Mouse (Mus musculus) hindbrain, embryonic 12.5 days (tissue): ENCODE data around the gene Zcchc4. TPM values are rescaled to one million over a fixed set of nuclear protein-coding genes. Genes with fewer than 3 reads are reported as not detected.

Experiments used
- ATAC-seq: fragments of 200-750 bp; cut with Nextera tagmentation; 2 replicates; pipeline ENCODE4 v1.8.0; 2017; ENCODE audit warnings: moderate TSS enrichment; ENCODE audit not compliant: low FRiP score
- H3K27ac ChIP-seq: fragments of 300-500 bp; sonication (generic); 2 replicates; pipeline ENCODE4 v1.5.1; 2016; ENCODE audit warnings: mild to moderate bottlenecking
- H3K27me3 ChIP-seq: fragments of 300-500 bp; sonication (generic); 2 replicates; pipeline ENCODE4 v1.6.1; 2016; ENCODE audit warnings: mild to moderate bottlenecking
- H3K36me3 ChIP-seq: fragments of 300-500 bp; sonication (generic); 2 replicates; pipeline ENCODE4 v1.6.1; 2016; ENCODE audit warnings: mild to moderate bottlenecking
- H3K4me1 ChIP-seq: fragments of 300-500 bp; sonication (generic); 2 replicates; pipeline ENCODE4 v1.6.1; 2016
- H3K4me2 ChIP-seq: fragments of 300-500 bp; sonication (generic); replicated peaks from 2 replicates; pipeline ENCODE4 v1.6.1; 2016; ENCODE audit warnings: mild to moderate bottlenecking
- H3K4me3 ChIP-seq: fragments of 300-500 bp; sonication (generic); 2 replicates; pipeline ENCODE4 v1.5.1; 2016; ENCODE audit warnings: mild to moderate bottlenecking
- H3K9ac ChIP-seq: fragments of 300-500 bp; sonication (generic); 2 replicates; pipeline ENCODE4 v1.6.1; 2016; ENCODE audit warnings: mild to moderate bottlenecking, moderate library complexity
- H3K9me3 ChIP-seq: fragments of 300-500 bp; sonication (generic); replicated peaks from 2 replicates; pipeline ENCODE4 v1.6.1; 2016; ENCODE audit warnings: mild to moderate bottlenecking
- WGBS: fragments of 180-500 bp; shearing (Covaris S2); methylation state at CpG from one replicate; pipeline ENCODE4 v1.1.7; 2016; 5-methylcytosine and 5-hydroxymethylcytosine counted together
- polyA plus RNA-seq: library from polyadenylated mRNA; unstranded; fragments of >200 nt; fragmentation: Nextera tagmentation; extraction: Ambion mirVana; gene quantifications from 2 replicates; pipeline ENCODE4 v1.2.1, GENCODE M21; 2016

The Zcchc4 gene
- polyA plus RNA-seq, 1 experiment from 2014 or later: 17.6 TPM

DNA sequence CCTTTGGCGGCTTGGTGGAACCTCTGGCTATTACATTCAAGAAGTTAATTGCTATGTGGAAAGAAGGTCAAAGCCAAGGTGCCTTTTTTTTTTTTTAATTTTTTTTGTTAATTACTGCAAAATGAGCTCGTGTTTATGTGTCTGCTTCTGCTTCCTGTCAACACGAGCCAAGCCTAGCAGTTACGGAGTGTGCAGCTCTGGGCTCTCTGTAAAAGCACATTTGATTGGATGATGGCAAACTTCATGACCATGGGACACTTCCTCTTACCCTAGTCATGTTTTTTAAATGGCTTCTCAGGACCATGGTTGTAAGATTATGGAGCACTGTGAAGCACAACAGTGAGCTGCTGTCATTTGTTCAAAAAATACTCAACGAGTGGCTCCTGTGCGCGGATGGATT is 31.8 kb downstream of the Zcchc4 start:
- H3K9me3 ChIP-seq: no peaks in the 10 kb centered on the region
- ATAC-seq: no peak
- H3K27ac ChIP-seq: no peak overlapping the region
- no peak overlapping the region for H3K9ac ChIP-seq
- H3K4me1 ChIP-seq: no peaks in the 10 kb centered on the region
- no peak overlapping the region for H3K4me3 ChIP-seq
- H3K27me3 ChIP-seq: no peaks in the 10 kb centered on the region
- H3K36me3 ChIP-seq: peaks cover 33% of the 10 kb centered on the region; the same call in 1 of the 2 replicates
- WGBS: 93% methylated on average over 7 of the region's 7 CpGs
- no peak overlapping the region for H3K4me2 ChIP-seq

DNA sequence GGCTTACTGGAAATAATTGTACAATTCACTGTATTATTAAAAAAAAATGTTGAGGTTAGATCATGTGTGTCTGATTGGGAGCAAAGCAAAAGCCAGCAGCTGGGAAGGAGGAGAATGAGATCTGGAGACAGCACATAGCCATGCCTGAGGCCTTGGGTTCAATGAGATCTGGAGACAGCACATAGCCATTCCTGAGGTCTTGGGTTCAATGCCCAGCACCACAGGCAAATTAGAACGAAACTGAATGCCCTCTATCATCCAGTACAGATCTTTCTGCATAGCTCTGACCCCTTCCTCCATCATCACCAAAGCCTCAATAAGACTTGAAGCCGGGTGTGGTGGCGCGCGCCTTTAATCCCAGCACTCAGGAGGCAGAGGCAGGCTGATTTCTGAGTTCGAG is 35.2 kb downstream of the Zcchc4 start:
- Histone ChIP-seq H3K4me3 (no peak overlapping the region), H3K27ac (no peak overlapping the region), H3K27me3 (no peaks in the 10 kb centered on the region), H3K9ac (no peak overlapping the region), H3K4me1 (no peaks in the 10 kb centered on the region), H3K4me2 (no peak overlapping the region), H3K9me3 (no peaks in the 10 kb centered on the region), H3K36me3 (peaks cover 30% of the 10 kb centered on the region; the same call in 1 of the 2 replicates)
- whole genome bisulfite sequencing: 95% methylated on average over 6 of the region's 6 CpGs
- ATAC-seq: no peak

DNA sequence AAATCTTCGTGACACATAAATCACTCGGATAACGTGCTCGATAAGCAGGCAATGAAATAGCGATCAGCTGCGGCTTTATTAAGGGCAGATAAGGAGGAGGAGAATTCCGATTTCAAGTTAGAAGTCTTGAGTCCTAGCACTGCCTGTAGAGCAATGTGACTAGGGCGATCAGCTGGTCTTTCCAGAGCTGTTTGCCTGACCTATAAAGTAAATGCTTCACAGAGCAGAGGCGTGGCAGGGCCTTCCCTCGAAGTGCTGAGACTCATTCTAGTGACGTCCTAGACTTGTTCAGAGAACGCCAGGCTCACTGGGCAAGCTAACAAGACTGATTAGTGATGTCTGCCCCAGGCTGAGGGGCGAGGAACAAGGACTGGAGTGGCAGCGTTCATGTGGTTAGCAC is 35.8 kb downstream of the Zcchc4 start:
- Histone ChIP-seq H3K9ac (no peak overlapping the region), H3K4me2 (no peak overlapping the region), H3K4me1 (no peaks in the 10 kb centered on the region), H3K27ac (no peak overlapping the region), H3K27me3 (no peaks in the 10 kb centered on the region), H3K36me3 (peaks cover 30% of the 10 kb centered on the region; the same call in 1 of the 2 replicates), H3K9me3 (no peaks in the 10 kb centered on the region), H3K4me3 (no peak overlapping the region)
- WGBS: 94% methylated on average over 14 of the region's 14 CpGs
- no peak for ATAC-seq

DNA sequence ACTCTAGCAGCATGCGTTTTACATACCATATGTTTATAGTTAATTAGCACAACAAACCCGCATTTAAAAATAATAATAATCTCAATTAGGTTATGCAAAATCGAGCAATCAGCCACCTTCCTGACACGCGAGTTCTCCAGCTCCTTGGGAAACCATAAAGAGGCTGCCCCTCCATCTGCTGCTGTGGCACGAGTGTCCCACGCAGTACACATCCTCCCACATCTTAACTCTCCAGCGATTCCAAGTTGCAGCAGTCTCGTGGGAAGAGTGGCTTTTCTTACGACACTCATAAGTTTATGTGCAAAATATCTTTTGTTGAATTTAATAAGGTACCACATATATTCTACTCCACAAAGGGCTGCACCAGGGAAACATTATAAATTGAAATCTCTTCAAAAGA is 37.2 kb downstream of the Zcchc4 start:
- Histone ChIP-seq H3K4me3 (no peak overlapping the region), H3K27ac (no peak overlapping the region), H3K9ac (no peak overlapping the region), H3K4me2 (no peak overlapping the region), H3K27me3 (no peaks in the 10 kb centered on the region), H3K36me3 (peaks cover 29% of the 10 kb centered on the region; the same call in 1 of the 2 replicates), H3K9me3 (no peaks in the 10 kb centered on the region), H3K4me1 (no peaks in the 10 kb centered on the region)
- ATAC-seq: no peak
- WGBS: 93% methylated on average over 10 of the region's 10 CpGs

DNA sequence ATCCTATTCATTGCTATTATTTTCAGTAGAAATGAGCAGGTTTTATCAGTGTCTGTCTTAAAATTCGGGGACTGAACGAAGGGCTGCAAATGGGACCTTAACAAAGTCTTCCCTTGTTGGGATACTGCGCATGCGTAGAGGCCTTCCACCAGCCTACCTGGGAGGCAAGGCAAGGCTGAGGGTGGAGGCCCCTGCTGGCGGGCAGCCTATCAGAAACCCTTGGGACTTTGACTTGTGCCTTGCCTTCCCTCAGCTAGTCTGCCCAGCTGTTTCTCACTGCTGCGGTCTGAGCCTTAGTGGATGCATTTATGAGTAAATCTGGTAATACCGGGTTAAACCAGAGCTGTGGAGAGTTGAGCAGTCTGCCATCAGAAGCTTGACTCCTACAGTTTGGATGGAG is 38.1 kb downstream of the Zcchc4 start:
- no peaks in the 10 kb centered on the region for H3K4me1 ChIP-seq

DNA sequence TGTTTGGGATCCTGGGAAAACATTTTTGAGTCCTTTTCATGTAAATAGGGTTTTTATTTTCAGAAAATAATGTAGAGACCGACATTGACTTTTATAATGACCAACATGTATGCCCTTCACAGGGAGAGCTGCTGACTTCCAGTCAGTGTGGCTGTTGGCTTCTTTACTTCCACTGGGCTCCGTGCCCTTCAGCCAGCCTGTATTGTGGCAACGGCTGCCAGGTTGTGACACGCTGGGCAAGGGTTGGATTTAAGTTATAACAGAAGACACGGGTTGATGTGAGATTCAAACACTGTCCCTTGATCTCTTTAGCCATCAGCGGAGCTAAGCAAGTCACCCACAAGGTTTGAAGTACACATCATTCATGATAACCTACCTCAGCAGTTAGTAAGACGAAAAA is 43.5 kb downstream of the Zcchc4 start:
- no peak overlapping the region for H3K27ac ChIP-seq
- H3K4me2 ChIP-seq: no peak overlapping the region
- 91% methylated on average over 7 of the region's 7 CpGs for WGBS
- ATAC-seq: no peak
- no peak overlapping the region for H3K4me3 ChIP-seq
- no peaks in the 10 kb centered on the region for H3K27me3 ChIP-seq
- H3K9me3 ChIP-seq: no peaks in the 10 kb centered on the region
- peaks cover 11% of the 10 kb centered on the region; the same call in 1 of the 2 replicates for H3K36me3 ChIP-seq
- no peak overlapping the region for H3K9ac ChIP-seq
- no peaks in the 10 kb centered on the region for H3K4me1 ChIP-seq

More for the DNA sequence above, 38.1 kb downstream of the Zcchc4 start:
- Histone ChIP-seq H3K27ac (no peak overlapping the region), H3K9me3 (no peaks in the 10 kb centered on the region), H3K27me3 (no peaks in the 10 kb centered on the region), H3K9ac (no peak overlapping the region), H3K36me3 (peaks cover 22% of the 10 kb centered on the region; the same call in 1 of the 2 replicates), H3K4me3 (no peak overlapping the region), H3K4me2 (no peak overlapping the region)
- ATAC-seq: no peak
- 93% methylated on average over 7 of the region's 7 CpGs for WGBS

DNA sequence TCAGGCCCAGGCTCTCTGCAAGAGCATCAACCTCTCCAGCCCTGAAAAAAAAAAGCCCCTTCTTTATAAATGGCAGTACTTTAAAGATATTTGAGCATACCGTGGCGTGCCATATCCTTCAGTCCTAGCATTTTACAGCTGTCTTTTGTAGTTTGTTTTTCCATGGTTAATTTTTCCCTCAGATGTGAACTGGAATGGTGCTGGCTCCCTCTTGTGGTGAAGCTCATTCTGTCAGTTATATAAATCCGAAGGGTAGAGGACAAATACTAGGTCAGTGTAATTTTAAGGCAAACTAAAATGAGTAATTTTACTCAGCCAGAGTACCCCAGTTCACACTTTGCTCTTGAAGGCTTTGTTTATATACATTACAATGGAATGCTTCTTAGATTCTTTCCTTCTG is 46.5 kb downstream of the Zcchc4 start:
- ATAC-seq: no peak
- no peak overlapping the region for H3K4me3 ChIP-seq
- peaks cover 6% of the 10 kb centered on the region; the same call in 1 of the 2 replicates for H3K36me3 ChIP-seq
- no peak overlapping the region for H3K9ac ChIP-seq
- H3K27me3 ChIP-seq: no peaks in the 10 kb centered on the region
- no peaks in the 10 kb centered on the region for H3K9me3 ChIP-seq
- no peak overlapping the region for H3K27ac ChIP-seq
- no peaks in the 10 kb centered on the region for H3K4me1 ChIP-seq
- 48% methylated on average over 3 of the region's 3 CpGs for WGBS
- H3K4me2 ChIP-seq: no peak overlapping the region

DNA sequence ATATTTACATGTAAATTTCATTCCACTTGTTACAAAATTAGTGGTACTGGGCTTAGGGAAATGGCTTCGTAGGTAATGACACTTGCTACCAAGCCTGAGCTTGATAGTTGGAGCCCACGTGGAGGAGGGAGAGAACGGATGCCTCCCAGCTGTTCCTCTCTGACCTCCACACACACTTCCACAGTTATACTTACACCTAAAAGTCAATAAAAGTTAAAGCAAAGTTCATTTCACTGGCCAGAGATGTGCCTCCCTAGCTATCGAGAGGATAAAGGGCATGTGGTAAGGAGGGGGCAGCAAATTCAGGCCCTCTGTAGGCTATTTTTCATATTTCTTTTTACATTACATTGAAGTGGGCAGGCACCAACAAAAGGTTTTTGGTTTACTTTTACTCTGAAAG is 52.7 kb downstream of the Zcchc4 start:
- H3K9ac ChIP-seq: no peak overlapping the region
- ATAC-seq: no peak
- H3K9me3 ChIP-seq: no peaks in the 10 kb centered on the region
- WGBS: 94% methylated on average over 4 of the region's 4 CpGs
- no peak overlapping the region for H3K4me3 ChIP-seq
- no peaks in the 10 kb centered on the region for H3K27me3 ChIP-seq
- H3K36me3 ChIP-seq: 0 out of 2 replicates have a peak, but pooled peaks cover 2% of the 10 kb centered on the region
- no peak overlapping the region for H3K4me2 ChIP-seq
- no peak overlapping the region for H3K27ac ChIP-seq
- H3K4me1 ChIP-seq: no peaks in the 10 kb centered on the region

DNA sequence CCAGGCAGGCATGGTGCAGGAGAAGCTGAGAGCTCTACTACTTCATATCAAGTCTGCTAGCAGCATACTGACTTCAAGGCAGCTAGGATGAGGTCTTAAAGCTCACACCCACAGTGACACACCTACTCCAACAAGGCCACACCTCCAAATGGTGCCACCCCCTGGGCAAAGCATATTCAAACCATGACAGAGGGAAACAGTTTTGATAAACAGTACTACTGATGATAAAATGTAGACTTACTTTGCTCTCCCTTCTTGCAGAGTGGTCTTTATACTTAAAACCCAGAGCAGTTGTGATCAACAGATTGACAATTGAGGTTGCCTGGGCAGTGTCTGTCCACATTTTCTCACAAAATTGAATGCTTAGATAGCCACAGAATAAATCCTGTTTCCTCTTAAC is 57.8 kb downstream of the Zcchc4 start:
- H3K4me3 ChIP-seq: peak overlapping the region; percentile 75
- no peaks in the 10 kb centered on the region for H3K9me3 ChIP-seq
- peaks cover 17% of the 10 kb centered on the region for H3K4me1 ChIP-seq
- peak overlapping the region; percentile 88 for H3K4me2 ChIP-seq
- no peaks in the 10 kb centered on the region for H3K27me3 ChIP-seq
- H3K9ac ChIP-seq: no peak overlapping the region; the same call in 1 of the 2 replicates
- H3K27ac ChIP-seq: peak overlapping the region; percentile 85
- peaks cover 11% of the 10 kb centered on the region; the same call in 1 of the 2 replicates for H3K36me3 ChIP-seq
- no peak for ATAC-seq

DNA sequence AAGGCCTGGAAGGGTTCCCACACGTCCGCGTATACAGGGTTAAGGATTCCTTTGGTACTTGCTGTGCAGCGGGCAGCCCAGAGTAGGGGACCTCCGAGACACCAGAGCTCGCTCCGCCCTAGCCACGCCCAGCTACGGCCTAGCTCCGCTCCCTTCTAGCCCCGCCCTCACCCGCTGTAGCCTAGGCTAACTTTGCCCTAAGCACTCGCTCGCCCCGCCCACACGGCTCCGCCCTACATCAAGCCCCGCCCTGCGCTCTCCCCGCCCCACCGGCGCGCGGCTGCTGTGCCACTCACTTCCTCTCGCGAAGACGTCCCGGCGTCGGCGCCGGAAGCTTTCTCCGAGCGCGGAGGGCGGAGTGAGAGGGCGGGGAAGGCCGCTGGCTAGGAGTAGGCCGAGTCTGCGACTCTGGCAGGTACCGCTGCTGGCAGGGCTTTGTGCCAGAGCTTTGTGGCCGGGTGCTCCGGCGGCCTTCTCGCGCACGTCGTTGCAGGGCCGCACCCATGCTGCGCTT is 58.6 kb downstream of the Zcchc4 start, which contains the start of gene Anapc4:
TSS of gene Anapc4 (plus strand) at position 252 of the 514 bp plus-strand sequence.
- H3K4me2 ChIP-seq: peak within 1 kb of the TSS; percentile 88
- under 1% methylated on average over 50 of the region's 50 CpGs for WGBS

DNA sequence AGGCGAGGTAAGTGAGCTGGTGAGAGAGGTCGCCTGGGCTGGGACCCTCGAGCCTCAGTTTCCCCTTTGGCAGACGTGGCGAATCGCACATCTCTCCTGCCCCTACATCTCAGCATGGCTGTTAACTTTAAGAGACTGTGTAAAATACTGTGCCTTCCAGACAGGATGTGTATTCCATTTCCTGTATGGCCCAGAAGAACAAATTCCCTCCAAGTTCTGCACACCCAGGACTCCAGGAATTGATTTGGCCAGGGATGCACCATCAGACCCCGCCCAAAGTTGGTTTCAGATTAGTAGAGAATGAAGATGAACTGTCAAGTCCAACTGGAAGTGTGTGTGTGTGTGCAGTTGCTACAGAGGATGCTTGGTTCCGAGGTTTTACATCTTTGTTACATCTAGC is 59.2 kb downstream of the Zcchc4 start:
- Histone ChIP-seq H3K9me3 (no peaks in the 10 kb centered on the region), H3K36me3 (peaks cover 19% of the 10 kb centered on the region), H3K4me1 (peaks cover 17% of the 10 kb centered on the region), H3K27ac (peak overlapping the region; percentile 85), H3K9ac (peak overlapping the region; percentile 87), H3K4me2 (peak overlapping the region; percentile 88), H3K4me3 (peak overlapping the region; percentile 75), H3K27me3 (no peaks in the 10 kb centered on the region)
- no peak for ATAC-seq
- 11% methylated on average over 8 of the region's 8 CpGs for WGBS

More for the DNA sequence above, 58.6 kb downstream of the Zcchc4 start, which contains the start of gene Anapc4:
- ATAC-seq: peak; percentile 99
- no peaks in the 10 kb centered on the region for H3K27me3 ChIP-seq
- peak within 1 kb of the TSS; percentile 87 for H3K9ac ChIP-seq
- peaks cover 17% of the 10 kb centered on the region for H3K4me1 ChIP-seq
- H3K9me3 ChIP-seq: no peaks in the 10 kb centered on the region
- H3K27ac ChIP-seq: peak within 1 kb of the TSS; percentile 85
- H3K36me3 ChIP-seq: peaks cover 17% of the 10 kb centered on the region; the same call in 1 of the 2 replicates
- peak within 1 kb of the TSS; percentile 75 for H3K4me3 ChIP-seq

DNA sequence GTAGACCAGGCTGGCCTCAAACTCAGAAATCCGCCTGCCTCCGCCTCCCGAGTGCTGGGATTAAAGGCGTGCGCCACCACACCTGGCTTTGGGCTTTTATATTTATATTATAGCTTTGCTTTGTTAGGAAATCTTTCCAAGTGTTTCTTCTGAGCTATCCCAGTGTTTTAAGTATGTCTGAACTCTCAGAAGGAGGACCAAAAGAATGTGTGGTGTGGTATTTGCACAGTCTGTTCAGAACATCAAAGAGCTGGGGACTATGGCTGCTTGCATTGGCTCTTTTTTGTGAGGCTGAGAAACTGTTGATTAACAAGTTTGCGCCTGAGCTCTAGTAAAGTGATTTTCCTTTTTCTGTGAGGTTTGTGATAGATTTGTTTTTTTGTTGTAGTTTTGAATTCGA is 69.1 kb downstream of the Zcchc4 start:
- Histone ChIP-seq H3K36me3 (peaks cover 74% of the 10 kb centered on the region), H3K27me3 (no peaks in the 10 kb centered on the region), H3K4me1 (no peaks in the 10 kb centered on the region), H3K4me3 (no peak overlapping the region), H3K27ac (no peak overlapping the region), H3K9me3 (no peaks in the 10 kb centered on the region), H3K4me2 (no peak overlapping the region), H3K9ac (no peak overlapping the region)
- no peak for ATAC-seq
- WGBS: 97% methylated on average over 7 of the region's 7 CpGs

DNA sequence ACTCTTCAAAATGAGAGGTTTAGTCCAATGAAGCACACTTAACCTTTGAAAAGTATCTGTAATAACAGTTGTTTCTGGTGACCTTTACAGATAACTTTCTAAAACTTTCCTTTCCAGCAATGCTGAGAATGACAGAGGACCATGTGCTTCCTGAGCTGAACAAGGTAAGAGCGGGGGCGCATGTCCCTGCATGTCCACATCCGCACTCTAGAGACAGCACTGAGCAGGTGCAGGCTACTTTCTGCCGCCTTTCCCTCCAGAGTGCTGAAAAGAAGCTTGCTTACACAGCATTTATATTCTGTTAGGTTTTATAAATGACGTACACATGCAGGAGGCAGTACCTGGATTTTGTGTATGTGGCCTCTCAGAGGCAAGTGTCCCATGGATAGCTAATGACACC is 80.5 kb downstream of the Zcchc4 start:
- Histone ChIP-seq H3K27me3 (no peaks in the 10 kb centered on the region), H3K9me3 (no peaks in the 10 kb centered on the region), H3K27ac (no peak overlapping the region), H3K4me3 (no peak overlapping the region), H3K36me3 (peaks cover 69% of the 10 kb centered on the region), H3K4me1 (no peaks in the 10 kb centered on the region), H3K9ac (no peak overlapping the region), H3K4me2 (no peak overlapping the region)
- ATAC-seq: no peak
- 91% methylated on average over 5 of the region's 5 CpGs for WGBS
